Mouse (Mus musculus) forebrain, embryonic 15.5 days (tissue): ENCODE results near the gene Hes1. TPM values are rescaled to one million over a fixed set of nuclear protein-coding genes. Genes with fewer than 3 reads are reported as not detected.

ENCODE experiments used
- ATAC-seq: fragments of 200-750 bp; cut with Nextera tagmentation; replicated peaks from 2 replicates; pipeline ENCODE4 v1.8.0; 2017; ENCODE audit warnings: mild to moderate bottlenecking, moderate TSS enrichment, moderate library complexity
- H3K27ac ChIP-seq: fragments of 300-500 bp; sonication (generic); replicated peaks from 2 replicates; pipeline ENCODE4 v1.5.1; 2015; ENCODE audit warnings: mild to moderate bottlenecking, inconsistent platforms
- H3K27me3 ChIP-seq: fragments of 300-500 bp; sonication (generic); 2 replicates; pipeline ENCODE4 v1.6.1; 2015; ENCODE audit warnings: inconsistent platforms
- H3K36me3 ChIP-seq: fragments of 300-500 bp; sonication (generic); 2 replicates; pipeline ENCODE4 v1.6.1; 2015; ENCODE audit warnings: mild to moderate bottlenecking, inconsistent platforms
- H3K4me1 ChIP-seq: fragments of 300-500 bp; sonication (generic); 2 replicates; pipeline ENCODE4 v1.6.1; 2015; ENCODE audit warnings: inconsistent platforms
- H3K4me2 ChIP-seq: fragments of 300-500 bp; sonication (generic); replicated peaks from 2 replicates; pipeline ENCODE4 v1.6.1; 2015; ENCODE audit warnings: mild to moderate bottlenecking, inconsistent platforms
- H3K4me3 ChIP-seq: fragments of 300-500 bp; sonication (generic); 2 replicates; pipeline ENCODE4 v1.5.1; 2015; ENCODE audit warnings: mild to moderate bottlenecking, inconsistent platforms
- H3K9ac ChIP-seq: fragments of 300-500 bp; sonication (generic); replicated peaks from 2 replicates; pipeline ENCODE4 v1.6.1; 2015; ENCODE audit warnings: mild to moderate bottlenecking, inconsistent platforms
- H3K9me3 ChIP-seq: fragments of 300-500 bp; sonication (generic); 2 replicates; pipeline ENCODE4 v1.6.1; 2016; ENCODE audit warnings: inconsistent platforms
- WGBS: fragments of 180-500 bp; shearing (Covaris S2); methylation state at CpG from one replicate; pipeline ENCODE4 v1.1.7; 2015; ENCODE audit warnings: mixed read lengths; 5-methylcytosine and 5-hydroxymethylcytosine counted together
- polyA plus RNA-seq: library from polyadenylated mRNA; unstranded; fragments of >200 nt; fragmentation: Nextera tagmentation; extraction: Ambion mirVana; gene quantifications from 2 replicates; pipeline ENCODE4 v1.2.1, GENCODE M21; 2015

The Hes1 gene
- polyA plus RNA-seq = 16.4 and 18.8 TPM in 2 replicates

DNA sequence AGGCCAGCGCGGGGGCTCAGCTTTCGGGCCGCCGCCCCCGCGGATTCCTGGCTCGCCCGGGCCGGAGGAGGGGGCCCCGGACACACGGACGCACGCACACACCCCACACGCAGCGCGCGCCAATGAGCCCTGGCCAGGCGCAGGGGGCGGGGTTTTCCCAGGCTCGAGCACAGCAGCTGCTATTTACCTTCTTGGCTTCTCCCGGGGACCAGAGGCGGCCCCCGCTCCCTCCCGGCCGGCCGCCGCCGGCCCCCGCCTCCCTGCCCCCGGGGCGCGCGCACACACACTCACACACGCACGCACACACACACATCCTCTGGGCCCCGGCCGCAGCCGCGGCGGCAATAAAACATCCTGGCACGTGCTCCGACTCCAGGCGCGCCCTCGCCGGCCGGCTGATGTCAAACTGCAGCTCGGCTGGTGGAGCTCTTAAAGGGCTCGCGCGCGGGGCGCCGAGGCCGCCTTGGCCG, at the start of gene Hes1:
TSS of gene Hes1 (plus strand) at position 401 of the 470 bp plus-strand sequence.
- Histone ChIP-seq H3K27me3 (peaks cover 23% of the 10 kb centered on the region), H3K4me2 (peak within 1 kb of the TSS; percentile 99), H3K9me3 (no peaks in the 10 kb centered on the region), H3K4me3 (peak within 1 kb of the TSS; percentile 66), H3K9ac (peak within 1 kb of the TSS; percentile 56), H3K27ac (peak within 1 kb of the TSS; percentile 75), H3K4me1 (peaks cover 70% of the 10 kb centered on the region), H3K36me3 (no peaks in the 10 kb centered on the region)
- under 1% methylated on average over 45 of the region's 57 CpGs for WGBS
- ATAC-seq = peak; percentile 70

DNA sequence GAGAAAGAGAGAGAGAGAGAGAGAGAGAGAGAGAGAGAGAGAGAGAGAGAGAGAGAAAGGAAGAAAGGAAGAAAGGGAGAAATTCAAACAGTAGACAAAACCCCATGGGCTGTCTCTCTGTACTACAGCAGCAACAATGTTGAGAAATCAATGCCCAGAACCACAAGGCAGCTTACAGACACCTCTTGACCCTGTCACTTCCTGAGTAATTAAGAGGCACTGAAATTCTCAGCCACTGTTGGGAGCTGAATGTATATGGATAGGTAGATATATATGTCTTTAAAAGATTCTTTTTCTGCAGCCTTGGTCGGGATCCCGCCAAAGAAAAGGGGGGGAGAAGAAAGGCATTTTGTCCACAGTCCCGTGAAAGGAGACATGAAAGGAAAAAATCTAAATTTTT, 48.1 kb upstream of the Hes1 start:
- no peak for ATAC-seq
- 32% methylated on average over 3 of the region's 3 CpGs for WGBS
- Histone ChIP-seq H3K4me2 (no peak overlapping the region), H3K27ac (no peak overlapping the region), H3K4me3 (no peak overlapping the region), H3K9ac (no peak overlapping the region), H3K27me3 (peaks cover 22% of the 10 kb centered on the region; the same call in 1 of the 2 replicates), H3K4me1 (peaks cover 9% of the 10 kb centered on the region), H3K9me3 (no peaks in the 10 kb centered on the region), H3K36me3 (no peaks in the 10 kb centered on the region)

DNA sequence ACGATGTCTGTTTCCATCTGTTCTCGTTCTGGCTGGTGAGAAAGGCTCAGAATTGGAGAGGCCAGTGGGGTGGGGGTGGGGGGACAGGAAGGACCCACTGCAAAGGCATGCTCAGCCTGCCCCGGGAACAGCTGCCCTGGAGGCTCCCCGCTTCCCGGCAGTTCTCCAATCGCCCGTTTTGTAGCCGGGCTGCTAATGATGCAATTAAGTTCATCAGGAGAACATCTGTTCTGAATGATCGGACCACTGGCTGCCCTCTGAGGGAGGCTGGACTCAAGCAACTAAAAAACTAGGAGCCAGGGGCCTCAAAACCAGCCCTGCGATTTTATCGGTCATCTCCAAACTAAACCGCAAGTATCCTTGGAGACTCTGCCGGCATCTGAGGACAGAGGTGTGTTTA, 44.1 kb upstream of the Hes1 start:
- WGBS = 10% methylated on average over 13 of the region's 13 CpGs
- Histone ChIP-seq H3K4me2 (no peak overlapping the region), H3K36me3 (no peaks in the 10 kb centered on the region), H3K27ac (no peak overlapping the region), H3K9ac (no peak overlapping the region), H3K4me1 (peaks cover 29% of the 10 kb centered on the region), H3K27me3 (peaks cover 25% of the 10 kb centered on the region; the same call in 1 of the 2 replicates), H3K4me3 (no peak overlapping the region), H3K9me3 (no peaks in the 10 kb centered on the region)
- no peak for ATAC-seq

DNA sequence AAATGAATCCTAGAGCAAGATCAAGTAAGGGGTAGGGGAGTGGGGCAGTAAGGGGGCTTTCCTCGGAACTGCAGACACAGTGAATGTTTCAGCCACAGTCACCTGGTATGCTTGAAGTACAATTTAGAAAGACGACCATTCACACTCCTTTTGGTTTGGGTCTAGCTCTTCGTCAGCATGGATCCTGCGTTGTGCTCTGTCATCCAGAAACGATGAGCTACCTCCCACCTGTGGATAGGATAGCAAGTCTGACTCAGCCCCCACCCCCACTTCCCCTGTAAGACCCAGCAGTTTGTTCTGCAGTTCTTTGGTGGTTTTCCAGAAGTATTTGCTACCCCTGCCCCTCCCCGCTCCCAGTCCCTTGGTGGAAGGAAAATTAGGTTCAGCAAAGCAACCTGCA, 41.8 kb upstream of the Hes1 start:
- Histone ChIP-seq H3K9ac (no peak overlapping the region), H3K27me3 (peaks cover 30% of the 10 kb centered on the region; the same call in 1 of the 2 replicates), H3K27ac (no peak overlapping the region), H3K4me3 (no peak overlapping the region), H3K4me1 (peaks cover 29% of the 10 kb centered on the region), H3K4me2 (0 out of 2 replicates have a peak overlapping the region, but pooled peaks have one; percentile 16), H3K36me3 (no peaks in the 10 kb centered on the region), H3K9me3 (no peaks in the 10 kb centered on the region)
- 0 out of 2 replicates have a peak, but pooled peaks have one; percentile 2 for ATAC-seq
- WGBS = 33% methylated on average over 6 of the region's 6 CpGs

DNA sequence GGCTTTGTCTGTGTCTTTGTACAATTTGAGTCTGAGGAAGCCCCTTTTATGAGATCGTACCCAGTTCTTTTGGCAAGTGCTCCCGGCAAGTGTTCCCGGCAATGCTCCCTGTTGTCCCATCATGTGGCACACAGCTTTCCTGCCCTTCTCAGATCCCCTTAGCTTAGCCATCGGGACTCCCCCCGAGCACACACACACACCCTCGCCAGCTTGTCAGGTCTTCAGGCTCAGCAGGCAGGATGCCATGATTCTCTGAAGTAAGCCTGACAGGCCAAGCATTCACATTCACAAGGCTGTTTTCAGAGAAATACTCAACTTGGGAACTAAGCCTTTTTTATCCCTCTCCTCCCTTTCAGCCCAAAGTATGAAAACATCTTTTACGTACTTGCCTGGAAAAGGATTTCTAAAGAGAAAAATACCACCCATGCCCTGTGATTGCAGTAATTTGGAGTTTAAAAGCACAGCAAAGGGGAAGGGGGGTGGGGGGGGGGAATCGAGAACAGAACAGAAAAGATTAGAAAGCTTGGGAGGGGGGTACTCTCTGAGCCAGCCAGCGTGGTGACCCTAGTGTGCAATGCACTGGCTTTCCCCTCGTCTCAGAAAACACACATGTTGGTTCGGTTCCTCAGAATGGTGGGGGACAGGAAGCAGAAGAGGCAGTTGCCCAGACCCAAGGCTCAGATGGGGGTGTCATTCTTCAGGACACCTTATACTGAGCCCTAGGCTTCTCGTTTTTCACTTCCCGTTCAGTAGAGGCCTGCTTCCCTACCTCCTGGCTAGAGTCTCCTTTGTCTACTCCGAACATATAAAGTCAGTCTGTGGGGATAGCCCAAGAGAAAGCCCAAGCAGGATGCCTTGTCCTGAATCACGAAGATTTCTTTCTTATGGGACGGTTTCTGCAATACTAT, 41.0 kb upstream of the Hes1 start:
- 19% methylated on average over 16 of the region's 16 CpGs for WGBS
- no peaks in the 10 kb centered on the region for H3K36me3 ChIP-seq
- no peak overlapping the region; the same call in 1 of the 2 replicates for H3K4me3 ChIP-seq
- peaks cover 29% of the 10 kb centered on the region for H3K4me1 ChIP-seq
- H3K27me3 ChIP-seq = peaks cover 30% of the 10 kb centered on the region; the same call in 1 of the 2 replicates
- peak overlapping the region; percentile 32; the same call in 1 of the 2 replicates for H3K27ac ChIP-seq
- ATAC-seq = peak; percentile 82
- H3K9ac ChIP-seq = no peak overlapping the region
- no peaks in the 10 kb centered on the region for H3K9me3 ChIP-seq
- H3K4me2 ChIP-seq = peak overlapping the region; percentile 16

DNA sequence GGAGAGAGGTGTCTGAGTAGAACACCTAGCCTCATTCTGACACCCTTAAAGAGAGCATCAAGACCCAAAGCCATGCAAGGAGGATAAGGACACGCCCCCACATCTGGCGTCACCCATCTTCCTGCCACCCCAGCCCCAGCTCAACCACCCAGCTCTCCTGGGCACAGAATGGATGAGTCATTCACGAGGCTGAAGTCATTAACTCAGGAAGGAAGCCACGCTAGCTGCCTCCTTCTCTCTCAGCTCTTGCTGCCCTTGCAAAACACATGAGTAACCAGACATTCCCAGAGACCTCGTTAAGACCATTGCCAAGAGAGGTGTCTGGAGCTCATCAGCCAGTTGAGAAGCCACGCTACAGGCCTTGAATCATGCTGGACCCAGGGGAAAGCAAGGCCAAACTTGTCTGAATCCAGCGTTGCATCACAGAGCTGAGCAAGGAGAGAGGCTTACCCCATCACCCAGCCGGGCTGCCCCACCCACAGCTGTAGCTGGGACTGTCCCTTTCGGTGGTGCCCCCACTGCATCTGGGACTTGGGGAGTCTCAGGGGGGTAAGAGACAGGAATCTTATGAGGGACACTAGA, 39.4 kb upstream of the Hes1 start:
- H3K27me3 ChIP-seq = peaks cover 20% of the 10 kb centered on the region; the same call in 1 of the 2 replicates
- ATAC-seq = no peak

DNA sequence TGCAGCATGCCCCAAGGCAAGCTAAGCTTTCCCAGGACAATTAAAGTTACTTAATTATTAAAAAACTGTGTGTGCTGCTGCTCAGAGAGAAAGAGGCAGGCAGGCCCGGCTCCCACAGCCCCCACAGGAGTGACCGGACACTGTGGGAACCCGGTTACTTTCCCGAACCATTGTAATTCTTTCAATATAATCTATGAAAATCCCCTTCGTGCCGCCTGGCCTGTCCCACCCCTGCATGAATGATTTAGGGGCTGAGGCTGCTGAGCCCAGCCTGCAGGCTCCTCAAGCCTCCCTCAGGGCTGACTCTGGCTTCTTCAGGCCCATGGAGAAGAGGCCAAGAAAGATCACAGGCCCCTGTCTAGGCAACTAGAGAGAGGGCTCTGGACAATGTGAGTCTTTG, 36.0 kb upstream of the Hes1 start:
- H3K9me3 ChIP-seq = no peaks in the 10 kb centered on the region
- peaks cover 10% of the 10 kb centered on the region for H3K4me1 ChIP-seq
- no peaks in the 10 kb centered on the region for H3K36me3 ChIP-seq
- no peak overlapping the region for H3K4me3 ChIP-seq
- peaks cover 8% of the 10 kb centered on the region; the same call in 1 of the 2 replicates for H3K27me3 ChIP-seq
- WGBS = 4% methylated on average over 6 of the region's 6 CpGs
- H3K4me2 ChIP-seq = no peak overlapping the region
- no peak overlapping the region for H3K27ac ChIP-seq
- ATAC-seq = no peak
- no peak overlapping the region for H3K9ac ChIP-seq

More for the DNA sequence above, 39.4 kb upstream of the Hes1 start:
- H3K36me3 ChIP-seq = no peaks in the 10 kb centered on the region
- H3K4me2 ChIP-seq = no peak overlapping the region
- H3K9ac ChIP-seq = no peak overlapping the region
- WGBS = 73% methylated on average over 9 of the region's 9 CpGs
- no peak overlapping the region for H3K27ac ChIP-seq
- no peaks in the 10 kb centered on the region for H3K9me3 ChIP-seq
- peaks cover 31% of the 10 kb centered on the region for H3K4me1 ChIP-seq
- H3K4me3 ChIP-seq = no peak overlapping the region

DNA sequence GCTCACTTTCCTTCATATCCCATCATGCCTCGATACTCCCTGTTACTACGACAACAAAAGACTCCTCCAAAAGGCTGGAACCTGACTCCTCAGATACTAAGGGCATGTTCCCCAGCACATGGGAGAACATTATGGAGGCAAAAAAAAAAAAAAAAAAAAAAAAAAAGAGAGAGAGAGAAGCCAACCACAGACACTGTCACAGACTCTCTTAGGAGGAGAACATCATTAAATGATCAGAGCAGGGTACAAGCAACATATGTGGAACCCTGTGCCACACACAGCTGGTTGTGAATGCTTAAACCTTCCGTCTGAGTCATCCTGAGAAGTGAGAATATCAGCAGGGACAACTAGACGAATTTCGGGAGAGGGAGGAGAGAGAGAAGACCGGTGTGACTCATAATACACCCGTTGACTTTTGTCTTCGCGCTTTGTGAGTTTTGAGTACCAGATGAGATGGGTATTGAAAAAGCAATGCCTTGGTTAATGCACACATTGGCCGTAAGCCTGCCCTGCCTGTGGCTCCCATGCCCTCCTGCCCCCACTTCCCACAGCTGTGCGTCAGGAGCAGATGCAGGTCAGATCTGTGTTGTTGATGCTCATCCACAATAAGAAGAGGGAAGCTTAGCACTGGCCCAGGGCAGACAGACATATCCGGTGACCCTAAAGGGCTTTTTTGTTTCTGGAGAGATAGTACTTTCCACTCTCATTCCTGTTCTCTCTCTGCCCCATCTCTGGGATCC, 34.8 kb upstream of the Hes1 start:
- Histone ChIP-seq H3K27me3 (peaks cover 8% of the 10 kb centered on the region; the same call in 1 of the 2 replicates), H3K9ac (no peak overlapping the region), H3K4me1 (peaks cover 3% of the 10 kb centered on the region; the same call in 1 of the 2 replicates), H3K9me3 (no peaks in the 10 kb centered on the region), H3K36me3 (no peaks in the 10 kb centered on the region), H3K4me3 (no peak overlapping the region), H3K4me2 (no peak overlapping the region), H3K27ac (no peak overlapping the region)
- ATAC-seq = no peak
- WGBS = 57% methylated on average over 12 of the region's 12 CpGs

DNA sequence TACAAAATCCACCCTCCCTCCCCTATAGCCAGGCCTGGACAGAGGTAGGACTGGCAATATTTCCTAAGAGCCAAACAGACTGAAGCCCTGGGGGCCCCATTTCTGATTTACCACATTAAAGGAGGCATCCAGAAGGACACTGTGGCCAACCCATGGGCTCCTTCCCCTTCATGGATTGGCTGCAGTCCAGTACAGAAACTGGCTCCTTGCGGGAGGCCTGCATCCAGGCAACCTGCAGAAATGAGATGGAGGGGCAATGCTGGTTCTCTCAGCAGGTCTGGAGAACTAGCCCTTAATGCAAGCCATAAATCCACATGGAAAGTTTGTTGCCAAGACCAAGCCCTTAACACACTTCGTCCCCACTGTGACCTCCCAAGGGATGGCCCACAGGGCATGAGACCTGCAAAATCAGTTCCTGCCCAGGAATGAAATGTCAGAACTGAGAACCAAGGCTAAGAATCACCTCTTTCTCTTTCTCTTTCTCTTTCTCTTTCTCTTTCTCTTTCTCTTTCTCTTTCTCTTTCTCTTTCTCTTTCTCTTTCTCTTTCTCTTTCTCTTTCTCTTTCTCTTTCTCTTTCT, 31.8 kb upstream of the Hes1 start:
- no peak overlapping the region for H3K4me2 ChIP-seq
- WGBS = 61% methylated on average over 2 of the region's 2 CpGs
- no peak overlapping the region for H3K4me3 ChIP-seq
- peaks cover 3% of the 10 kb centered on the region; the same call in 1 of the 2 replicates for H3K4me1 ChIP-seq
- no peak overlapping the region for H3K27ac ChIP-seq
- no peaks in the 10 kb centered on the region for H3K9me3 ChIP-seq
- no peaks in the 10 kb centered on the region for H3K36me3 ChIP-seq
- peaks cover 2% of the 10 kb centered on the region for H3K27me3 ChIP-seq
- H3K9ac ChIP-seq = no peak overlapping the region
- ATAC-seq = no peak

DNA sequence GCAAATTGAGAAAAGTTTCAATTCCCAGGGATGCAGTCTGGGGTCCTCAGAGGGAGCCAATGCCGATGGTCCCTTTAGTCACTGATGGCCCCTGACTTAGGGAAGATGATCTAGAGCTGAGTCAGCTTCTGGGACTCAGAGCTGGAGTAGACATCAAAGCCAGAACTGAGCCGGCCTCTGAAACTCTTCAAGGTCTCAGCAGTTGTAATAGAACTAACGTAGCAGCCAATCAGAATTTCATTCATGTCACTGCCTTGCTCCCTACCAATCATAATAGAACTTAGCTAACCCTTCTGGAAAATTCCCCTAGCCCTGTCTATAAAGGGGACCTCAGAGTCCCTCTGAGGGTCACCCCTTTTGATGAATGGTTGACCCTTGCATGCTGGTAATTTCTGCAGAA, 30.8 kb upstream of the Hes1 start:
- ATAC-seq = no peak
- no peak overlapping the region for H3K4me3 ChIP-seq
- H3K4me2 ChIP-seq = no peak overlapping the region
- WGBS = 87% methylated on average over 3 of the region's 3 CpGs
- peaks cover under 1% of the 10 kb centered on the region; the same call in 1 of the 2 replicates for H3K4me1 ChIP-seq
- H3K9me3 ChIP-seq = no peaks in the 10 kb centered on the region
- peaks cover 2% of the 10 kb centered on the region for H3K27me3 ChIP-seq
- H3K36me3 ChIP-seq = no peaks in the 10 kb centered on the region
- H3K27ac ChIP-seq = no peak overlapping the region
- H3K9ac ChIP-seq = no peak overlapping the region

DNA sequence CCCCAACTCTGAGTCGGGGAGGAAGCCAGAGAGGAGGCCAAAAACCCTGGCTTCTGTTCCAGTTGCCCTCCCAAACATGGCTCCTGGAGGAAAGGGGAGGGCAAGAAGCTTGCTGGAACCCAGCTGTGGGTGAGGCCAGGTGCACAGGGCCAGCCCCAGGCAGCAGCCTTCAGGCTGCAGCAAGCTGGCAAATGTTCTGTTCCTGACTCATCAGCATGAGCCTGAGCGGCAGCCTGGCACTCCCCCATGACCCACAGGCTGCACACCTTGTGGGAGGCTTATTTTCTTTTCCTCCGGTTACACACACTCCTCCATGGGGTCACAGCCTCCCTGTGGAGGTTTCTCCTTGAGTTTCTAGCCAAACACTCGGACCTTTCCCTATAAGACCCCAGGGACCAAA, 30.2 kb upstream of the Hes1 start:
- Histone ChIP-seq H3K9ac (no peak overlapping the region), H3K4me1 (peaks cover under 1% of the 10 kb centered on the region; the same call in 1 of the 2 replicates), H3K4me3 (no peak overlapping the region), H3K9me3 (no peaks in the 10 kb centered on the region), H3K4me2 (no peak overlapping the region), H3K27ac (no peak overlapping the region), H3K27me3 (peaks cover 2% of the 10 kb centered on the region), H3K36me3 (no peaks in the 10 kb centered on the region)
- WGBS = 62% methylated on average over 4 of the region's 4 CpGs
- no peak for ATAC-seq
